Mouse (Mus musculus): ENCODE results near the gene Bpifb9a. TPM values are rescaled to one million over a fixed set of nuclear protein-coding genes. Genes with fewer than 3 reads are reported as not detected.

Gene Bpifb9a
- total and polyA plus RNA-seq, 2 experiments from 2014 or later = not detected

Other genes starting within 250 kb of the Bpifb9a start
- not detected in 2 replicates for gene Bpifa2, start 249.6 kb upstream of the Bpifb9a start, total RNA-seq (2014; rRNA removed; ENCODE audit: low replicate concordance)
- gene Bpifa2, start 249.6 kb upstream of the Bpifb9a start, polyA plus RNA-seq (2015; fragmentation: Nextera tagmentation; extraction: Ambion mirVana) = not detected in 2 replicates
- not detected in 2 replicates for gene Bpifa3, start 127.5 kb upstream of the Bpifb9a start, total RNA-seq (2014; rRNA removed; ENCODE audit: low replicate concordance)
- gene Bpifa3, start 127.5 kb upstream of the Bpifb9a start, polyA plus RNA-seq (2015; fragmentation: Nextera tagmentation; extraction: Ambion mirVana) = not detected in 2 replicates
- gene Bpifa1, start 115.0 kb upstream of the Bpifb9a start, total RNA-seq (2014; rRNA removed; ENCODE audit: low replicate concordance) = not detected in 2 replicates
- 0.66 TPM in 1 of 2 replicates, not detected in the other for gene Bpifa1, start 115.0 kb upstream of the Bpifb9a start, polyA plus RNA-seq (2015; fragmentation: Nextera tagmentation; extraction: Ambion mirVana)
- gene Bpifa5, start 95.2 kb upstream of the Bpifb9a start, total RNA-seq (2014; rRNA removed; ENCODE audit: low replicate concordance) = not detected in 2 replicates
- not detected in 2 replicates for gene Bpifa5, start 95.2 kb upstream of the Bpifb9a start, polyA plus RNA-seq (2015; fragmentation: Nextera tagmentation; extraction: Ambion mirVana)
- 5.8 TPM in 1 of 2 replicates, not detected in the other for gene Bpifb1, start 67.0 kb upstream of the Bpifb9a start, total RNA-seq (2014; rRNA removed; ENCODE audit: low replicate concordance)
- 0.38 and 1.1 TPM in 2 replicates for gene Bpifb1, start 67.0 kb upstream of the Bpifb9a start, polyA plus RNA-seq (2015; fragmentation: Nextera tagmentation; extraction: Ambion mirVana)
- 1.2 TPM in 1 of 2 replicates, not detected in the other for gene Bpifb5, start 34.1 kb upstream of the Bpifb9a start, total RNA-seq (2014; rRNA removed; ENCODE audit: low replicate concordance)
- 0.18 and 0.37 TPM in 2 replicates for gene Bpifb5, start 34.1 kb upstream of the Bpifb9a start, polyA plus RNA-seq (2015; fragmentation: Nextera tagmentation; extraction: Ambion mirVana)
- gene Bpifb9b, start 49.4 kb downstream of the Bpifb9a start, total RNA-seq (2014; rRNA removed; ENCODE audit: low replicate concordance) = not detected in 2 replicates
- not detected in 2 replicates for gene Bpifb9b, start 49.4 kb downstream of the Bpifb9a start, polyA plus RNA-seq (2015; fragmentation: Nextera tagmentation; extraction: Ambion mirVana)
- 12.9 and 32.7 TPM in 2 replicates for gene Cdk5rap1, start 115.2 kb downstream of the Bpifb9a start, total RNA-seq (2014; rRNA removed; ENCODE audit: low replicate concordance)
- 20.5 and 24.9 TPM in 2 replicates for gene Cdk5rap1, start 115.2 kb downstream of the Bpifb9a start, polyA plus RNA-seq (2015; fragmentation: Nextera tagmentation; extraction: Ambion mirVana)
- 139 and 158 TPM in 2 replicates for gene Snta1, start 150.2 kb downstream of the Bpifb9a start, total RNA-seq (2014; rRNA removed; ENCODE audit: low replicate concordance)
- 66.9 and 67.8 TPM in 2 replicates for gene Snta1, start 150.2 kb downstream of the Bpifb9a start, polyA plus RNA-seq (2015; fragmentation: Nextera tagmentation; extraction: Ambion mirVana)
- 28.0 and 45.1 TPM in 2 replicates for gene Cbfa2t2, start 178.6 kb downstream of the Bpifb9a start, total RNA-seq (2014; rRNA removed; ENCODE audit: low replicate concordance)
- gene Cbfa2t2, start 178.6 kb downstream of the Bpifb9a start, polyA plus RNA-seq (2015; fragmentation: Nextera tagmentation; extraction: Ambion mirVana) = 18.1 and 18.2 TPM in 2 replicates